Mouse (Mus musculus): ENCODE results near the gene Dtnbp1. TPM values are rescaled to one million over a fixed set of nuclear protein-coding genes. Genes with fewer than 3 reads are reported as not detected.

The Dtnbp1 gene
- polyA plus RNA-seq, 1 experiment from 2014 or later: 64.9 TPM

GRCm38 (mm10) chr13:44939326-44940035 lies 62.5 kb downstream of the Dtnbp1 start:
- no peak overlapping the region for H3K4me2 ChIP-seq
- no peak overlapping the region for H3K9ac ChIP-seq
- no peak overlapping the region for H3K27ac ChIP-seq
- 70% methylated on average over 8 of the region's 8 CpGs for WGBS
- 0 out of 2 replicates have a peak, but pooled peaks cover 10% of the 10 kb centered on the region for H3K4me1 ChIP-seq
- H3K4me3 ChIP-seq: no peak overlapping the region
- ATAC-seq (ENCODE audit: insufficient number of reproducible peaks, low FRiP score, low TSS enrichment, low read depth): no peak
- H3K9me3 ChIP-seq: no peaks in the 10 kb centered on the region
- no peaks in the 10 kb centered on the region for H3K27me3 ChIP-seq
- no peaks in the 10 kb centered on the region; the same call in 1 of the 2 replicates for H3K36me3 ChIP-seq

DNA sequence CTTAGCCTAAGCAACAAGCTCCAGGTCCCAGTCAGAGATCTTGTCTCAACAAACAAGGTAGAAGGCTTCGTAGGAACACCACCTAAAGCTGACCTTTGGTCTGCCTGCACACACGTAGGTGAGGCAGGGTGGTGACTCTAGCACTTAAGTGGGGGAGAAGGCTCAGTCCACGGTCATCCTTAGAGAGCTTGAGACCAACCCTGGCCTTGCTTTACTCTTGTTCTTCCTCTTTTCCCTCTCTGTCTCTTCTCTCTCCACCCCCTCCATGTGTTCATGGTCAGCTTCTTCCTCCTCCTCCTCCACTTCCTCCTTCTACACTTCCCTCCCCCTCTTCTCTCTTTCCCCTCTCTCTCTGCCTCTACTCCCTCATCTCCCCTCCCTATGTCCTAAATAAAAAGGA lies 64.3 kb downstream of the Dtnbp1 start:
- Histone ChIP-seq H3K4me3 (no peak overlapping the region), H3K27ac (no peak overlapping the region), H3K4me1 (peaks cover 12% of the 10 kb centered on the region; the same call in 1 of the 2 replicates), H3K27me3 (no peaks in the 10 kb centered on the region), H3K36me3 (no peaks in the 10 kb centered on the region), H3K9ac (no peak overlapping the region), H3K9me3 (no peaks in the 10 kb centered on the region), H3K4me2 (no peak overlapping the region)
- 84% methylated on average over 3 of the region's 3 CpGs for WGBS
- no peak for ATAC-seq (ENCODE audit: insufficient number of reproducible peaks, low FRiP score, low TSS enrichment, low read depth)

DNA sequence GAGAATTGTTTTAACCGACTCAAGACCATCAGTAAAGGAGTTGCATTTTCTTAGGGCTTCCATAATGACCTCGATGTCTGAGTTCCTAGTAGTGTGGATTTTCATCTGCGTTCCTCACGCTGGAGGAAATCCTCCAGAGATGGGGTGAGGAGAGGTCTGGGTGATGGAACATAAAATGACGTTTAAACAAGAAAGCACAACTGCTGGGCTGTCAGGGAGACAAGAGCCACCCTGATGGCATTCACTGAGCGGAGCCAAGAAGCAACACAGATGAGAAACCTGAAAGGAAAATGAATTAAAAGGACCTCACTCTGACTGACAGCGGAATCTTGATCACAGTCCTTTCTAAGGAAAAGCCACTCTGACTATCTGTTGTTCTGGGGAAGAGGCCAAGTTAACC lies 68.4 kb downstream of the Dtnbp1 start:
- Histone ChIP-seq H3K27me3 (no peaks in the 10 kb centered on the region), H3K4me3 (no peak overlapping the region), H3K4me1 (peaks cover 7% of the 10 kb centered on the region; the same call in 1 of the 2 replicates), H3K27ac (no peak overlapping the region), H3K9me3 (no peaks in the 10 kb centered on the region), H3K36me3 (peaks cover 10% of the 10 kb centered on the region), H3K9ac (no peak overlapping the region), H3K4me2 (no peak overlapping the region)
- 72% methylated on average over 7 of the region's 7 CpGs for WGBS
- no peak for ATAC-seq (ENCODE audit: insufficient number of reproducible peaks, low FRiP score, low TSS enrichment, low read depth)

DNA sequence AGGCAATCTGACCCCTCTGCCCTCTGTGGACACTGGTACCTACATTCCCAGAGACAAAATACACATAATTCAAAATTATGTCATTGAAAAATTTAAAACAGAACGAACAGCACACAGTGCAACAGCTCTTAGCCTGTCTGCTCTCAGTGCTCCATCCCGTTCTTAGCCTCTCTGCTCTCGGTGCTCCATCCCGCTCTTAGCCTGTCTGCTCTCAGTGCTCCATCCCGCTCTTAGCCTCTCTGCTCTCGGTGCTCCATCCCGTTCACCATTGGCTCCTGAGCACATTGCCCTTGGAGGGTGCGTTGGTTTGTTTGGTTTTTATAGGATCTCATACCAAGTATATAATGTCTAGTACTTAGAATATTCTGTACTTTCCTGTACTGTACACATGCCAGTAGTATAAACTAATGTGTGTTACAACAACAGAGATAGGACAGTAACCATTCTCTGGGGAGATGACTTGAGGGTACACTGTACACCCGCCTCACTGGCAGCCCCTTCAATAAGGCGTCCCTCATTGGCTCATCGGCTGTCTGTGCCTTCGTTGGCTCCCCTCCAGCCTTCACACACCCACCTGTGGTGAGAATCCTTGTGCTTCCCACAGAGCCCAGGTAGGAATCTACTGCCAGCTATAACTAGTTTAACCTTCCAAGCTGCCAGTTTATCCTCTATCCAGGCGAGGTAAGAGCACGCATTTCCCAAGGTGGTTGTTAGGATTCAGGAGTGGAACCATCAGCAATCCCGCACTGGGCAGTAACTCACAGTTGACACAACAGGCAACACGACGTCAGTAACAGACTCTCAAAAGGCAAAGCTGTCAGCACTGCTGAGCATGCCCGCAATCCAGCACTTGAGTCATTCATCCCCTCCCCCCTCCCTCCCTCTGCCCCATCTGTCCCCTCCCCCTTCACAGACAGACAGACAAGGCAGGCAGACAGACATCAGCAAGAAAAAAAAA lies 69.4 kb downstream of the Dtnbp1 start:
- H3K27me3 ChIP-seq: no peaks in the 10 kb centered on the region
- no peak overlapping the region for H3K27ac ChIP-seq
- peaks cover 7% of the 10 kb centered on the region; the same call in 1 of the 2 replicates for H3K4me1 ChIP-seq
- WGBS: 67% methylated on average over 18 of the region's 18 CpGs
- no peak for ATAC-seq (ENCODE audit: insufficient number of reproducible peaks, low FRiP score, low TSS enrichment, low read depth)
- no peak overlapping the region for H3K4me2 ChIP-seq
- peaks cover 10% of the 10 kb centered on the region for H3K36me3 ChIP-seq
- no peaks in the 10 kb centered on the region for H3K9me3 ChIP-seq
- no peak overlapping the region for H3K9ac ChIP-seq
- no peak overlapping the region for H3K4me3 ChIP-seq

- Histone ChIP-seq H3K27ac (no peak overlapping the region), H3K36me3 (peaks cover 51% of the 10 kb centered on the region), H3K4me3 (no peak overlapping the region), H3K4me2 (no peak overlapping the region), H3K9ac (no peak overlapping the region), H3K27me3 (no peaks in the 10 kb centered on the region), H3K9me3 (no peaks in the 10 kb centered on the region), H3K4me1 (no peaks in the 10 kb centered on the region)
- no peak for ATAC-seq (ENCODE audit: insufficient number of reproducible peaks, low FRiP score, low TSS enrichment, low read depth)
- WGBS: 84% methylated on average over 2 of the region's 2 CpGs
Measured at GRCm38 (mm10) chr13:44926311-44926710, 75.6 kb downstream of the Dtnbp1 start.

- WGBS: 94% methylated on average over 2 of the region's 2 CpGs
- H3K36me3 ChIP-seq: peaks cover 58% of the 10 kb centered on the region
- no peaks in the 10 kb centered on the region for H3K4me1 ChIP-seq
Measured at GRCm38 (mm10) chr13:44925173-44925572, 76.8 kb downstream of the Dtnbp1 start.

GRCm38 (mm10) chr13:44924042-44924441 lies 77.9 kb downstream of the Dtnbp1 start:
- Histone ChIP-seq H3K9me3 (no peaks in the 10 kb centered on the region), H3K4me3 (no peak overlapping the region), H3K4me1 (no peaks in the 10 kb centered on the region), H3K9ac (no peak overlapping the region), H3K27me3 (no peaks in the 10 kb centered on the region), H3K4me2 (no peak overlapping the region), H3K36me3 (peaks cover 64% of the 10 kb centered on the region), H3K27ac (no peak overlapping the region)
- ATAC-seq (ENCODE audit: insufficient number of reproducible peaks, low FRiP score, low TSS enrichment, low read depth): no peak
- WGBS: 84% methylated on average over 3 of the region's 3 CpGs

More at GRCm38 (mm10) chr13:44925173-44925572, 76.8 kb downstream of the Dtnbp1 start:
- no peaks in the 10 kb centered on the region for H3K9me3 ChIP-seq
- H3K27me3 ChIP-seq: no peaks in the 10 kb centered on the region
- H3K9ac ChIP-seq: no peak overlapping the region
- no peak overlapping the region for H3K27ac ChIP-seq
- no peak overlapping the region for H3K4me2 ChIP-seq
- no peak for ATAC-seq (ENCODE audit: insufficient number of reproducible peaks, low FRiP score, low TSS enrichment, low read depth)
- no peak overlapping the region for H3K4me3 ChIP-seq

DNA sequence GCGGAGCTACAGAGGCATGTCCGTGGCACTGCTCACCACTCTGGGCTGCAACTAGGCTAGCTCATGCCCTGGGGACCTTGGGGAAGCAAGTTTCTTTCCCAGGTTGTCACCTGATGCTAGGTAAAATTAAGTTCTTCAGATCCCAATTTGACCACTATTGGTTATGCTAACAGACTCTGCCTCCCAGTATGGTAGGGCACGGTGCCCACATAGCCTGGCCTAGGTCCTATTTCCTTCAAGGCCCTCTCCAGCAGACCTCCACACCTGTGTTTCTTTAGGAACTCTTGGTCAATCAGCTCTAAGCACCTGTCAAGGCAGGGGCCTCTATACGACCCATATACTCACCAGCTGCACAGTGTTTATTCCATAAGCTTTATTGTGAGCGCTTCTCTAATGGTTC lies 80.2 kb downstream of the Dtnbp1 start:
- H3K4me2 ChIP-seq: no peak overlapping the region
- no peaks in the 10 kb centered on the region for H3K4me1 ChIP-seq
- no peak overlapping the region for H3K4me3 ChIP-seq
- no peak for ATAC-seq (ENCODE audit: insufficient number of reproducible peaks, low FRiP score, low TSS enrichment, low read depth)
- H3K27me3 ChIP-seq: no peaks in the 10 kb centered on the region
- H3K9ac ChIP-seq: no peak overlapping the region
- no peak overlapping the region for H3K27ac ChIP-seq
- WGBS: 78% methylated on average over 5 of the region's 5 CpGs
- H3K9me3 ChIP-seq: no peaks in the 10 kb centered on the region
- peaks cover 84% of the 10 kb centered on the region for H3K36me3 ChIP-seq

DNA sequence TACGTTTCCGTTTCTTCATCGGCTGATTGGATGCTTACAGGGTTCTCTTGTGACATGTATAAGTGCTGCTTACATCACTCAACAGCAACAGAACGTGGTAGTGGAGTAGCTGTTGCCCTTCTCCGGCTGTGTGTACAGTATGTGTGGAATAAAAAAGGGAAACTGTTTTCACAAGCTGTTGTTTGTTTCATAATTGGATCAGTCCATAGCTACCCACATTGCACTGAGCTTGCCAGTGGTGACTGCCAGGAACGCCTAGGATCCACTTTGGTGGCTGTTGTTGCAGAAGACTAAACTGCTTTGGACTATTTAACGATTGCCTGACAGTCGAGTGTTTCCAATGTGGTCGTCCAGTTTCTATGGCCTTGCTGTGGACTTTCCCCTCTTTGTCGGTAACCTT lies 80.9 kb downstream of the Dtnbp1 start:
- peaks cover 87% of the 10 kb centered on the region for H3K36me3 ChIP-seq
- 72% methylated on average over 10 of the region's 10 CpGs for WGBS
- no peak overlapping the region for H3K27ac ChIP-seq
- H3K4me3 ChIP-seq: no peak overlapping the region
- H3K27me3 ChIP-seq: no peaks in the 10 kb centered on the region
- H3K4me2 ChIP-seq: no peak overlapping the region
- no peaks in the 10 kb centered on the region for H3K9me3 ChIP-seq
- no peak for ATAC-seq (ENCODE audit: insufficient number of reproducible peaks, low FRiP score, low TSS enrichment, low read depth)
- H3K9ac ChIP-seq: no peak overlapping the region
- no peaks in the 10 kb centered on the region for H3K4me1 ChIP-seq

DNA sequence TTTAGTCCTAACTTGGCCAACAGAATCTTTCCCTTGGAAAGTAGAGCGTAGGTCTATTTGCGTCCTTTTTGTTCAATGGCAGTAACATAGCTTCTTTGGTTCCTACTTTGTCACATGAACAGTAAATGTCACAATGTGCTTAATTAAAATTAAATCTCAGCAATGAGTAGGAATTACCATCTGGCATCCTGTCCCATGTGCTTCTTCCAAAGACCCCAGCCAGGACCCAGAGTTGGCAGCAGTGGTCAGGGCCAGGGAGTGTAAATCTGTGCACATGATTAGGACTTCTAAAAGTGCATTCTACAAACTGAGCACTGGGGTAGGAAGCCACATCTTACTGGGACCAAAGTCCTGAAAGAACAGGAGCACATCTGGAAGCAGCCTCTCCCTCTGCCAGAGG lies 83.7 kb downstream of the Dtnbp1 start:
- Histone ChIP-seq H3K9me3 (no peaks in the 10 kb centered on the region), H3K9ac (no peak overlapping the region), H3K27me3 (no peaks in the 10 kb centered on the region), H3K4me1 (peaks cover 5% of the 10 kb centered on the region), H3K27ac (no peak overlapping the region), H3K36me3 (peaks cover 95% of the 10 kb centered on the region), H3K4me2 (no peak overlapping the region), H3K4me3 (no peak overlapping the region)
- ATAC-seq (ENCODE audit: insufficient number of reproducible peaks, low FRiP score, low TSS enrichment, low read depth): no peak
- WGBS: 90% methylated on average over 2 of the region's 2 CpGs

- Histone ChIP-seq H3K27ac (no peak overlapping the region), H3K9me3 (no peaks in the 10 kb centered on the region), H3K4me3 (no peak overlapping the region), H3K27me3 (no peaks in the 10 kb centered on the region), H3K4me1 (peaks cover 15% of the 10 kb centered on the region), H3K36me3 (peaks cover 93% of the 10 kb centered on the region), H3K4me2 (no peak overlapping the region), H3K9ac (no peak overlapping the region)
- no peak for ATAC-seq (ENCODE audit: insufficient number of reproducible peaks, low FRiP score, low TSS enrichment, low read depth)
- 98% methylated on average over 4 of the region's 4 CpGs for WGBS
Measured at GRCm38 (mm10) chr13:44917202-44917601, 84.7 kb downstream of the Dtnbp1 start.

DNA sequence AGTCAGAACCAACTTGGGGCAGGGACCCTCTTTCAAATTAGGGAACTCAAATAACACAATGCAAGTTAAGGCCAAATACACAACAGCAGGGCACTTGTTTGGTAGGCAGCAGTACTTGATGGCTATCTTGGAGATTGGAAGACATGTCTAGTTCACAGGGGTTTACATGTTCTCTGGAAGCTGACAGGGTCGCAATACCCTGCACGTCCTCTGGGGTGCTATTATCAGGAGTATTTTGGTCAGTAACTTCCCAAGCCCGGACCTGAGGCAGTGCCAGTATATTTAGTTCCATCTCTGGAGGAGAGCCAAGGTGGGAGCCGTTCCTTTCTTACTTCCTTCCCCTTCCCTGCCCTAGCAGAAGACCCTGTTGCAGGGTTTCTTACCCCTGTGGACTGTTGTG lies 86.0 kb downstream of the Dtnbp1 start:
- no peak for ATAC-seq (ENCODE audit: insufficient number of reproducible peaks, low FRiP score, low TSS enrichment, low read depth)
- Histone ChIP-seq H3K4me1 (peaks cover 20% of the 10 kb centered on the region), H3K27me3 (no peaks in the 10 kb centered on the region), H3K4me2 (no peak overlapping the region), H3K27ac (no peak overlapping the region), H3K4me3 (no peak overlapping the region), H3K9me3 (no peaks in the 10 kb centered on the region), H3K36me3 (peaks cover 85% of the 10 kb centered on the region), H3K9ac (no peak overlapping the region)
- WGBS: 60% methylated on average over 4 of the region's 4 CpGs

Measured in limb, embryonic 15.5 days (tissue).